Mouse (Mus musculus): ENCODE measurements around the gene Rarb.

GRCm38 (mm10) chr14:16448269-16448987, 370.5 kb downstream of the Rarb start:
- TF ChIP-seq CTCF (conservative IDR thresholded peaks at IDR 0.05 in 1 of 2, IDR thresholded peaks at IDR 0.05 in 1 of 2; ENCODE audit: low read depth in 2 of 2, low read length in 2 of 2) (no peak), ZMIZ1 (IDR thresholded peaks at IDR 0.05; ENCODE audit: low read depth, low read length) (no peak), E2F4 (IDR thresholded peaks at IDR 0.05; ENCODE audit: insufficient replicate concordance, low read depth, low read length) (no peak), KAT2A (IDR thresholded peaks at IDR 0.05; ENCODE audit: insufficient replicate concordance, low read length) (no peak)

Data from CH12.LX (cell line).